Mouse (Mus musculus) kidney, postnatal 14 days (tissue): ENCODE data around the gene Pip4k2a.
A peak's percentile ranks its signal among the peaks of the same experiment; 100 is the strongest.

ENCODE experiments used
- DNase-seq: peaks from one replicate; pipeline ENCODE4 v3.0.0; 2022; ENCODE audit warnings: mixed read lengths

Gene Pip4k2a

DNA sequence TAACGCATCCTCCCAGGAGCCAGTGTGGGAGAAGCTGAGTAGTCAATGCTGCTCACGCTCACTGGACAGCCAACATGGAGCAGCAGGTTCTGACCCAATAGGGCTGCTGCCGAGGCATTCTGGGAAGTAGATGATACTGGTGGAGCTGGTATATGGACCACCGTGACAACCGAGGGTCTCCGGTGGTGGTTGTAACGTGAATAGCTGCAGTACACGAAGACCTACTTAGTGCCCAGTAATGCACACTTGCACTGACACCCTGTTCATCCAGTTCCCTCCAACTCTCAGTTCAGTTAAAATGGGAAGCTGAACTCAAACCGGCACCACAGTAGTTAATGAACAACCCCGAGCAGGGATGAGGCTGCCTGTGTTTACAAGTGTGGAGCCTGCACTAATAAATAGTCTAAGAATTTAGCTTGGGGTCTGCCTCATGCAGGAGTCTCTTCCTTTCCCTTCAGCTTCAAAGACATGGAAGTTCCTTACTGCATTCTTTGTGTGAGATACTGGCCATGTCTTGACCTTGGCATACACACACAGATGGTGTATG is 105.9 kb downstream of the Pip4k2a start:
- DNase-seq = no peak

DNA sequence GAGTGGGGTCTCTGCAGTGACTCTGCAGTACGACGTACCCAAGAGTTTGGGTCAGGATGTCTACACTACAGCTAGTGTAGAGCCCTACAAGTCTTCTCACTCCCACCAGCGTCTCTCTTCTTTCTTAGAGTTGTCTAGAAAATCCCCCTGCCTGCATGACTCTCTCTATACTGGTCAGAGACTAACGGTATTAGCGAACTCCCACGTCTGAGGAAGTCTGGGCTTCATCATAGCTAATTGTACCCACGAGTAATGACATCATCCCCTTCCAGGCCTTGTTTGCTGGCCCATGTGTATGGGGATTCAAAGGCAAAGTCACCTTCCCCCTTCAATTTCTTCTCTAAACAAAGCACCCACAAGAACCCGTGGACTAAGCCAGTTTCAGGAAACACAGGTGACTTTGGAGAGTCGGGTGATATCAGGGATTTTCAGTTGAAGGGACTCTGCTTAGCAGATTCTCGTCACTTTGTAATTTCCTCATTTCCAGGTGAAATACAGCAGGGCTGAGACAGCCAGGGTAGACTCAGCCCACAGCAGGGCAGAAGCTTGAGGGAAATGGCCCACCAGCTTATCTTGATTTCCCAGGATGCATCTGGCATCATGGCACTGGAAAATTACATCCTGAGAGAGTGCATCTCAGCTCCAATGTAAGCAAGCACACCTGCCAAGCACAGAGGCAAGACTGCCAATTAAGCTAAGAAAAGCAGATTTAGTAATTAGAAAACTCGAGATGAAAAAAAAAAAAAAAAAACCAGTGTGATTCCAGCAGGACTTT is 107.5 kb downstream of the Pip4k2a start:
- no peak for DNase-seq

- no peak for DNase-seq
Observed at GRCm38 (mm10) chr2:18884277-18884676, 113.6 kb downstream of the Pip4k2a start.

DNA sequence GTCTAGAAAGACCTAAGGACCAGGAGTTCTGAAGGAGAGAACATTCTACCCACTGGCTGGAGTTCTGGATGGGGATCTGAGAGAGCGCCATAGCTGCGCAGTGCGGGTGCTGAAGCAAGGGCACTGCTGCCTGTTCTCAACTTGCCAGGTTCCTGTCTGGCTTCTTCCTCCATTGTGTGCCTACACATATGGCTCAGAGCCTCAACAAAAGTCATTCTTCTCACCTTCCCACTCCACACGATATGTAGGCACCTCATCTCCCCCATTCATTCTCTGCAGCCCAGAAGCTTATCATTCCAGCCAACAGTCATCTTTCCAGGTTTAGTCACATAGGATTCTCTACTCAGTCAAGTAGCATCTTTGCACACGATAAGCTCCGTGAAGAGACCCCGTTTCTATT is 123.3 kb downstream of the Pip4k2a start:
- no peak for DNase-seq

DNA sequence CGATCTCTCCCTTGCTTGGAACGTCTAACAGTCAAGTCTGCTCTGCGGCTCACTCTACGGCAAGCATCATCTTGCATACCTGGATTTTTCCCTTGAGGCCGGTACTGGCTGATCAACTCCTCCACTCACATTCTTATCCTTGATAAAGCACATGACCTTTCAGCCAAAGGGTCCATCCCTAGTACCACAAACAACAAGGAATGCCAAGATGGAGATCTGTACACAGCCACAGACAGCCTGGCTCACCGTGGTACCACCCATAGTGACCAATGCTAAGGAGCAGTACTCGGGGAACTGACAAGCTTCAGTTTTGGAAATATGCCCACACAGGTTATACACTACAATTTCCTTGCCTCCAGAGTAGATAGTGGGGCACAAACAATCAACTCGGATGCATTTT is 123.9 kb downstream of the Pip4k2a start:
- DNase-seq = no peak

DNA sequence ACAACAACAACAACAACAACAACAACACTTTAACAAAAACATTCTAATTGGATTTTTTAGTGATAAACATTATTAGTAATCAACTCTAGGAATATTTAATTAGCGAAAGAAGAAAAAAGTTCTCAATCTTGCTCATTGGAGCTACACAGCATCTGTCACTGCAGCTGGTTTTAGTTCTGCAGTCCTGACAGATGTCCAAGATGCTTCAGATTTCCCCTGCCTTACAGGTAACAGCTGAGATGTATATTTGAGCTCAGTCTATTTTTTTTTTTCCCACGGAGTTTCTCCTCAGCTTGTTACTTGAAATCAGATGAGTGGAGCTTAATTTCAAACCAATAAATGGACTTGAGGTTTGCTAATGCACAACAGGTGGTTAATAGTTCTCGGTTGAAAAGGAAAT is 124.5 kb downstream of the Pip4k2a start:
- no peak for DNase-seq

GRCm38 (mm10) chr2:18872797-18873196 is 125.1 kb downstream of the Pip4k2a start:
- DNase-seq = peak; percentile 77

GRCm38 (mm10) chr2:18871087-18871486 is 126.8 kb downstream of the Pip4k2a start:
- DNase-seq = no peak

DNA sequence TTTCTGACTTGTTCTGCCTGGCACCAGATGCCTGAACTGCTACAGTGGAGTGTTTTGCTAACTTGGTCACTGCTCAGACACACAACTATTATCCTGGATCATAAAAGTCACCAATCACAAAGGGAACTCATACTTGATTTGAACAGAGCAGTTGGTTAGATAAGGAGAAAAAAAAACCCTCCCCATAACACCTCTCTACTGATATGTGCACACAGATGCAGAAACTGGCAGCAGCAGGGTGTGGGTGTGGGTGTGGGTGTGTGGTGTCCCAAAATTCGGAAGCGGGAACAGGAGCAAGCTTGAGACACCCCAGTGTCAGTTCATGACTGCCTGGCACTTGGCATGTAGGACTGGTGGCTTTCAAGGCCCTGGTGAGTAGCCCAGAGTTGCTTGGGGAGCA is 130.9 kb downstream of the Pip4k2a start:
- DNase-seq = no peak

DNA sequence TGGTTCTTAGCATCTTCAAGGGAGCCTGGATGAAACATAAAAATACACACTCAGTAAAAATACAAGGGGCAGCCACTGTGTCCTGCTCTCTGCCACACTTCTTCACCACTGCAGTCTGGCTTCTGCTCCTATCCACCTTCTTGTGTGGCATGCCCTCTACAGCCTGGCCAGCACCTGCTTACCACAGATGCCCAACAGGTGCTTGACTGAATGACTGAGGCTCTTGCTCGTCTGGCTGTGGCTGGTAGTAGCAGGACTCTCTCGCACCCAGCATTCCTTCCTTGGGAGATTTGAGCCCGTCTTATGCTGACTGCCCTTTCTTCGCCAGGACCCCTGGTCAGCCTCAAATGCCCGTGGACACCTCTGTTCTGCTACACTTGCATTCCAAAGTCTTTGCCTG is 133.2 kb downstream of the Pip4k2a start:
- DNase-seq = no peak

GRCm38 (mm10) chr2:18861607-18862158 is 136.2 kb downstream of the Pip4k2a start:
- DNase-seq = no peak

DNA sequence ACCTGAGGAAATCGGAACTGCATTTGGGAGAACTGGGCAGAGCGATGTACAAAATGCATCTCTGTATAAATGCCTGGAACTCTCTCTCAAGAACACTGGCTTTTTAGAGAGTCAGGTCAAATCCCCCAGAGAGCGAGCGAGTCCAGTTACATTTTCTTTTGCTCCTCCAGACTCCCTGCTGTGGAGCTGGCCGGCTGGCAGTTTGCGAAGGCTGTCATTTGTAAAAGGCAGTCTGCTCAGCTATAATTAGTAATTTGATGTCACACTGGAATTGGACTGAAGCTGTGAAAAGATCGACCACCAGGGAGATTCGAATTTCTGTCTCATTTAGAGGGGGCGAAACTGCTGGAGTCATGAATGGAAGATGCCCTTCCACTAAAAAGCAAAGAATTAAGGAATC is 137.2 kb downstream of the Pip4k2a start:
- no peak for DNase-seq

- DNase-seq = no peak
Observed at GRCm38 (mm10) chr2:18857952-18858351, 140.0 kb downstream of the Pip4k2a start.

DNA sequence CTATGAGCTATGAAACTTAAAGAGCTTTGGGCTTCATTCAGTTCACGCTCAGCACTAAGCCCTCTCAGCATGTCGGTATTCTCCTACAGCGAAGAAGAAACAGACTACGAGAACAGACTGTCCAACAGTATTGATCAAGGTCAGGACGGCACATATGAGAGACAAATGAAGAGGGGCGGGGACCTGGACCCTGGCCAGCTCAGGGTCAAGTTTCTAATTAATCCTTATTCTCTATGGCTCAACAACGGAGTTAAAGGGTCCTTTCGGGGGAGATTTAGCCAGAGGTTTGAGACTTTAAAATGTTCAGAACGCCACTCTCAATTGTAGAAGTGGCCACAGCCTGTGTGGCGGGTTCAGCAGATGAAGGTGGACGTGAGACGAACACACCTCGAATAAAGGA is 141.5 kb downstream of the Pip4k2a start:
- DNase-seq = no peak

- no peak for DNase-seq
Observed at GRCm38 (mm10) chr2:18855246-18855645, 142.7 kb downstream of the Pip4k2a start.

DNA sequence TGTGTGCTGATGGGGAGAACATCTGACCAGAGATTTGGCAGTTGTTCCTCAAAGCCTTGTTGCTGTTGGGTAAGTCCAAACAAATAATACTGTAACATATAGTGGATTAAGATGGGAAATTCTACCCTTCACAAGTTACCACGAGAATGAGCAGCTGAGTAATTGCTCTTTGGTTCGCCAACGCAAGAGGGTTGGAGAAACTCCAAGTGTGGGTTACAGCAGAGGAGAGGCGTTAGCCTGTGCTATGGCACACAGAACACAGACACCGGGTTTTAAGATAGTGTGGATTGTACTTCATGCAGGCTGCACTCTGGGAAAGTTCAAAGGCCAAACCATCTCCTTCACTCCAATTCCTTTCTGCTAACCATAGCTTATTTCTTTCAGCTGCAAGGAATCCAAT is 144.6 kb downstream of the Pip4k2a start:
- no peak for DNase-seq

GRCm38 (mm10) chr2:18850657-18851056 is 147.3 kb downstream of the Pip4k2a start:
- no peak for DNase-seq

- no peak for DNase-seq
Observed at GRCm38 (mm10) chr2:18848074-18848629, 149.8 kb downstream of the Pip4k2a start.

DNA sequence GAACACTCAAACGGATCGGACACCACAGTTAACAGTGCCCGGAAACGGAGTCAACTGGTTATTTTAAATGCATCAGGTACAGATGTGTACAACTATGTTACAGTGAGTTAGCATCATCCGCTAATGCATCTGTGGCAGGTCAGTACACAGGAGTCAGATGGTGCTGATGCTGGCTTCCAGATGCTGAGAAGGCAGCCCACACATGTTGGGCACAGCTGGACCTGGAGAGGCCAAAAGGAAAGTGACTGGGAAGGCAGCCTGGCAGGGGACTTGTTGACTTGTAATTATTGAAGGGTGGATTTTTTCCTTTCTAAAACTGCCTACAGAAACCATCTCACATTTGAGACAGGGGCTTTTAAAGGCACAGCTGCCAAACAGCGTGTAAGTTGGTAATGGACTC is 155.4 kb downstream of the Pip4k2a start:
- no peak for DNase-seq

DNA sequence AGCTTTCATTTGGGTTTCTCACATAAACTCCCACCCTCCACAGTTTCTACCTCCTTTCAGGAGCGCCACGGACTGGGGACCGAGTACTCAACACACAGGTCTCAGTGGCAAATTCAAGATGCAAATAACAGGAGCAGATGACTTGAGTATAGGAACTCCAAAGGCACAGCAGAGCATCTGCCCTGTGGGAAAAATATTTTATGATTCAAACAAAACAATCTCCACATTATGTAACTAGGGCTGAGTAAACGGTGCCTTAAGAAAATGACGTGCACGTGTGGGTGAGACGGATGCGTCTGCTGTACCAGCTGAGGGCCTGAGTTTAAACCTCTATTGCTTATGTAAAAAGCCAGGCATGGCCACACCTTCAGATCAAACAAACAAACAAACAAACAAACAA is 156.9 kb downstream of the Pip4k2a start:
- no peak for DNase-seq

DNA sequence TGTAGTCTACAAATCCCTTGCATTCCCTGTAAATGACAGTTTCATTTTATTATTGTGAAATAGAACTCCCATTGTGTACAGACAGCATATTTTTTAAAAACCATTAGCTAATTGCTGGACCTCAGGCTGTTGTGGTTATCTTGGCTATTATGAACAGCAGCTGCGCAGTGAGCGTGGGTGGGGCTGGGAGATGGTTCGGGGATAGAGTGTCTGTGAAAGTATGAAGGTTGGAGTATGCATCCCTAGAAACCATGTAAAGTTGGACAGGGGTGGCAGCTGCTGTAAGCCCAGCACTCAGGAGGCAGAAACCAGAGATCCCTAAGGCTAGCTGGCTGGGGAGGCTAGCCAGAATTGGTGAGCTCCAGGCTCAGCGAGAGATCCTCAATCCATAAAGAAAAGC is 158.4 kb downstream of the Pip4k2a start:
- DNase-seq = no peak

- no peak for DNase-seq
Observed at GRCm38 (mm10) chr2:18835266-18835908, 162.5 kb downstream of the Pip4k2a start.

DNA sequence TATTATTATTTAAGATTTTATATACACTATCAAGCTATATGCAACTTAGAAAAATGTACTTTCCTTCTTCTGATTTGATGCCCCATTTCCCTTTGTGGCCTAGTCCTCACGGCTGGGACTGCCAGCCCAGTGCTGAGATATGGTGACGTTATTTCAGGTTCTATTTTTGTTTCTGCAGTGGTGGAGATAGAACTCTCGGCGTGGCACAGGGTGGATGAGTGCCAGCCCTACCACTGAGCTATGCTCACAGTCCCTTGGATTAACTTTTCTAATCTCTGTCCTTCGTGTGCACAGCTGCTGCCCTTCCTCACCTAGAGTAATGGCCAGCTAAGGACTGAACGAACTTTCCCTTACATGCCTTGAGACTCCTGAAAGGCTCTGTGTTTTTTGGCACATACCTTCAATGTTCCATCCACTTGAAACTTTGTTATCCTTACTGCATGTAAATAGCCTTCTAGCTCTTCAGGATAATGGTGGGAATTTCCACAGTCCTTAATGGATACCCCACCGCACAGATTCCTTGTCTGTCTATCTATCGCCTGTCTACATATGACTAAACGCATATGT is 164.8 kb downstream of the Pip4k2a start:
- no peak for DNase-seq
